Mouse (Mus musculus) spleen, adult 12 weeks (tissue): Measurements from ENCODE around the gene Ldb3.

Experiments
- DNase-seq: peaks from one replicate; pipeline ENCODE4 v3.0.0; 2022; ENCODE audit warnings: low spot score

Gene Ldb3

GRCm38 (mm10) chr14:34590743-34591675 is 2.5 kb upstream of the Ldb3 start:
- DNase-seq = no peak

GRCm38 (mm10) chr14:34590017-34590570 is 1.6 kb upstream of the Ldb3 start:
- DNase-seq = no peak

GRCm38 (mm10) chr14:34589185-34589713 is 767 bp upstream of the Ldb3 start:
- DNase-seq = no peak

- no peak for DNase-seq
Measured at GRCm38 (mm10) chr14:34588005-34588404, 477 bp downstream of the Ldb3 start.

- DNase-seq = no peak
Measured at GRCm38 (mm10) chr14:34586871-34587270, 1.6 kb downstream of the Ldb3 start.

GRCm38 (mm10) chr14:34585358-34586105 is 3.0 kb downstream of the Ldb3 start:
- DNase-seq = no peak

GRCm38 (mm10) chr14:34582740-34583427 is 5.6 kb downstream of the Ldb3 start:
- DNase-seq = no peak

- DNase-seq = no peak
Measured at GRCm38 (mm10) chr14:34576858-34577257, 11.6 kb downstream of the Ldb3 start.

- DNase-seq = no peak
Measured at GRCm38 (mm10) chr14:34574068-34574467, 14.4 kb downstream of the Ldb3 start.

- DNase-seq = no peak
Measured at GRCm38 (mm10) chr14:34573348-34573913, 15.1 kb downstream of the Ldb3 start.

GRCm38 (mm10) chr14:34571610-34572387 is 16.7 kb downstream of the Ldb3 start:
- no peak for DNase-seq

- no peak for DNase-seq
Measured at GRCm38 (mm10) chr14:34570903-34571302, 17.6 kb downstream of the Ldb3 start.

GRCm38 (mm10) chr14:34570294-34570693 is 18.2 kb downstream of the Ldb3 start:
- peak; percentile 17 for DNase-seq

- DNase-seq = no peak
Measured at GRCm38 (mm10) chr14:34569534-34570194, 18.8 kb downstream of the Ldb3 start.

- no peak for DNase-seq
Measured at GRCm38 (mm10) chr14:34568626-34569025, 19.9 kb downstream of the Ldb3 start.

- no peak for DNase-seq
Measured at GRCm38 (mm10) chr14:34567697-34568096, 20.8 kb downstream of the Ldb3 start.

GRCm38 (mm10) chr14:34566530-34566929 is 22.0 kb downstream of the Ldb3 start:
- DNase-seq = no peak

- DNase-seq = no peak
Measured at GRCm38 (mm10) chr14:34565711-34566110, 22.8 kb downstream of the Ldb3 start.

GRCm38 (mm10) chr14:34564646-34565045 is 23.8 kb downstream of the Ldb3 start:
- no peak for DNase-seq

- no peak for DNase-seq
Measured at GRCm38 (mm10) chr14:34562393-34562792, 26.1 kb downstream of the Ldb3 start.
